Mouse (Mus musculus) 416B (cell line): ENCODE measurements around the gene Slfn9.
"Not testable (repeated sequence)": the region's sequence is repeated elsewhere in the genome, so short reads cannot be mapped to it uniquely, and the experiment has no call there.

ENCODE experiments used
- DNase-seq: peaks from one replicate; pipeline ENCODE4 v3.0.0; 2011; ENCODE audit warnings: low read depth

Gene Slfn9

DNA sequence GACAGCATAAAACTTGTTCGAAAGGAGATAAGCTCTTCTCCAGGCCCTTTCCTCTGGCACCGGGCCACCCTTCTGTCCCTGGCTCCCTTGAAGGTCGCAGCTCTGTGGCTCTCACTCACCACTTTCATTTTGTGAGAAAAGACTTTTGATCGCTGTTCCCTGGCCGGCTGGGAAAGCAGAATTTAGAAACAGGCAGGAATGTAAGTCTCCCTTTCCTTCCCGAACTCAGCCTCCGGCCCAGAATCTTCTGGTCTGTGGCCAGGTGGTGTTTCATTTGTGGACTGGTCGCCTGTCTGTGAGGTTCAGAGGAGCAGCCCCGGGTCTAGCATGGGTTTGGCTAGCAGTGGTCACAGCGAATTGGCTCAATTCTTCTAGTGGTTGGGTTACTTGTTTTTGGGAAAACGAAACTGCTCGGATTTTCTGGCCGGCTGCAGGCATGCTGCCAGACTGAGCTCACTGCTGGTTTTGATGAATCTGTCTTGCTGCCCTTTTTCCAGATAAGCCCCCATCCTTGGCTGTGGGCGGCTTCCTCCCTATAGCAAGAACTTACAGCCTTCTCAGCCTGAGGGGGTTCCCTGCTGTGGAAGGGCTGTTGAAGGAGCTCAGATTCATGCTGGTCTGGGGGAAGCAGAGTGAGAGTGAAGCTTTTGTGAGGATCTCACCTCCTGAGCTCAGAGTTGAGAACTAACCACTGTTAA, at the start of gene Slfn9:
Slfn9 (minus strand) TSS at position 362 of the 698 bp plus-strand sequence.
- DNase-seq = peak; percentile 79

- peak; percentile 72 for DNase-seq
Observed at GRCm38 (mm10) chr11:83041000-83041399, 49.4 kb upstream of the Slfn9 start.

DNA sequence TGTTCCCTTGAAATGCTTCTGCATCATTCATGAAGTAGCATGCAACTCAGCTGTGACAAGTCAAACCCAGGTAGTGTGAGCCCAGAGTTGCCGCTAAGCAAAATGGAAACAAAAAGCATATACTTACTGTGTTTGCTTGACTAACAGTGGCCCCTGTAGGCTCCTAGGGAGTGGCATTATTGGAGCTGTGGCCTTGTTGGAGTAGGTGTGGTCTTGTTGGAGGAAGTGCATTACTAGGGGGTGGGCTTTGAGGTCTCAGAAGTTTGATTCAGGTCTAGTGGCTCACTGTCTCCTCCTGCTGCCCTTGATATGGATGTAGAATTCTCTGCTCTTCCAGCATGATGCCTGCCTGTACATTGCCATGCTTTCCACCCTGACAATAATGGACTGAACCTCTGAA, 48.7 kb upstream of the Slfn9 start:
- DNase-seq = peak; percentile 98

DNA sequence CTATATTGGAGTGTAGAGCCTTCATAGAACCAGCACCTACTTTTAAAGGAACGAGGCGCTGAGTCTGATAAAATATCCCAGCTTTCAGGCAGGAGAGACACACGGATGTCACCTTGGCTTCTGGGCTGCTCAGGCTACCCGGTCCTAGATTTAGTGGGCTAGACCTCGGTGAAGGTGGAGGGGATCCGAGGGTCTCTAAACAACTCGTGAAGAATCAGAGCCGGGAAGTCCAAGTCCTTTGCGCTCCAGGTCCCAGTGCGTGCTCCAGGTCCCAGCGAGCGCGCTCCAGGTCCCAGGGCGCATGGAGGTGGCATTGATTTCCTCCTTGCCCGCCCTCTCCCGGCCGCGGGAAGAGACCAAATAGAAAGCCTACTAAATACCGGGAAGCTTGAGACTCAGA, 48.2 kb upstream of the Slfn9 start:
- no peak for DNase-seq

GRCm38 (mm10) chr11:83039156-83039555, 47.5 kb upstream of the Slfn9 start:
- DNase-seq = peak; percentile 90

DNA sequence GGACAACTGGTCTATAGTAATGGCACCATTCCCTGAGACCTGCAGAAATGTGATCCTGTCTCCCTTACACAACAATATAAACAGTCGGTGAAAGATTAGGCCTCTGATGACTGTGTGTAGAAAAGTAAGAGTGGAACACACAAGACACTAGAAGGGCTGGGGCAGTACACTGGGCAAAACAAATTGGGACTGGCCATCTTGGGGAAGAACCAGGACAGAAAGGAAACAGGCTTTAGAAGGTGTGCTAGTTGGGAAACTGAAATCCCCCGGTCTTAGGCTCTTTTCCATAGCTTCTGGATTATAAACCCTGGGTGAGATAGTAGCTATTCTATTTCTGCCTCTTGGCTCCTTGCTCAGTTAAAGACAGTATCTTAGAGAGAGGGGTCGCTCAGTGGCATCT, 47.1 kb upstream of the Slfn9 start:
- DNase-seq = not testable (repeated sequence)

DNA sequence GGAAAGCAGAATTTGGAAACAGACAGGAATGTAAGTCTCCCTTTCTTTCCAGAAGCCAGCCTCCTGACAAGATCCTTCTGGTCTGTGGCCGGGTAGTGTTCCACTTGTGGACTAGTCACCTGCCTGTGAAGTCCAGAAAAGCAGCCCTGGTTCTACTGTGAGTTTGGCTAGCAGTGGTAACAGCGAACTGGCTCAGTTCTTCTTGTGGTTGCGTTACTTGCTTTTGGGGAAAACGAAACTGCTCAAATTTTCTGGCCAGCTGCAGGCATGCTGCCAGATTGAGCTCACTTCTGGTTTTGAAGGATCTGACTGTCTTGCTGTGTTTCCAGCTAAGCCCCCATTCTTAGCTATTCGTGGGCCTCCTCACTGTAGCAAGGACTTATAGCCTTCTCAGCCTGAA, 29.0 kb upstream of the Slfn9 start, which contains the start of gene Slfn8:
Slfn8 (minus strand) TSS at position 190 of the 400 bp plus-strand sequence.
- DNase-seq = peak; percentile 77

DNA sequence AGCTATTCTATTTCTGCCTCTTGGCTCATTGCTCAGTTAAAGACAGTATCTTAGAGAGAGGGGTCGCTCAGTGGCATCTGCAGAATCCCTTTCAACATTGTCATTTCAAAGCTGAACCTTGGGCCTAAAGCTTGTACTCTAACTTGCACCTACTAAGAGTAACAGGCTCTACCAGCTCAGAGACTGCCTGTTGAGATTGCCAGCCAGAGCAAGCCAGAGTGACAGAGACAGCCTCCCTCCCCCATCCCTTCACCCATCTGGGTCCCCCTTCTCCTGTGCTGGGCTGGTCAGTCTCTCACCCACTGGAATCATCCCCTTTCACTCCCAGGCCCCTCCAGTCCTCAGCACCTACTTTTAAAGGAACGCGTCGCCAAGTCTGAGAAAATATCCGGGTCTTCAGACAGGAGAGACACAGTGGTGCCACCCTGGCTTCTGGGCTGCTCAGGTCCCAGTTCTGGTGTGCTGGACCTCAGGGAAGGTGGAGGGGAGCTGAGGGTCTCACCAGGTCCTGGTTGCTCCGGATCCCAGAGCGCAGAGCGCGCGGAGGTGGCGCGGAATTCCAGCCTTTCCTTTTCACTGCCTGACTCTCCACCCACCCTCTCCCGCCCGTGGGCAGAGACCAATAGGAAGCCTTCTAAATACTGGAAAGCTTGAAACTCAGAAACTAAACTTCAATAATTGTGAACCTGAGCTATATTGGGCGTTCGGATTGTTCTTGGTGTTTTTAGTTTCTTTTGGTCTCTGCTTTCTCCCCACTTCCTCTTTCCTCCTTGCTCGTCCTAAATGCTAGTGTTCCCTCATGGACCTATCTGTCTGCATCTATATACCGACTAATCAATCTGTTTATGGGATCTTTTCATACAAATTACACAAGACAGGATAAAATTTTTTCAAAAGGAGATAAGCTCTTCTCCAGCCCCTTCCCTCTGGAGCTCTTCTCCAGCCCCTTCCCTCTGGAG, 28.2 kb upstream of the Slfn9 start:
- peak; percentile 55 for DNase-seq

DNA sequence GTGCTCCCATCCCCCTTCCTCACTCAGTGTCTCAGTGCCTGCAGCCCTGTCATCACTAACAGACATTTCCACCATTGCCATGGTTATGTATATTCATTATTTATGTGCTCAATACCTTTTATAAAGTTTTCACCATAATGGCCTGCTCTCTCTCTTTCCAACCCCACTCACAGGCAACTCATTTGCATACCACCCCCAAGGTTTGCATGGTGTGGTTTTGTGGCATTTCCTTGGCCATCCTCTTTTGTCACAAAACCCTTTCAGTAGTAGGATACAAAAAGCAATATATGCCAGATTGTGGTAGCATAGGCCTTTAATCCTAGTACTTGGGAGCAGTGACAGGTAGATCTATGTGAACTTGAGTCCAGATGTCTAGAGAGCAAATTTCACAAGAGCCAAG, 24.5 kb upstream of the Slfn9 start:
- DNase-seq = no peak

DNA sequence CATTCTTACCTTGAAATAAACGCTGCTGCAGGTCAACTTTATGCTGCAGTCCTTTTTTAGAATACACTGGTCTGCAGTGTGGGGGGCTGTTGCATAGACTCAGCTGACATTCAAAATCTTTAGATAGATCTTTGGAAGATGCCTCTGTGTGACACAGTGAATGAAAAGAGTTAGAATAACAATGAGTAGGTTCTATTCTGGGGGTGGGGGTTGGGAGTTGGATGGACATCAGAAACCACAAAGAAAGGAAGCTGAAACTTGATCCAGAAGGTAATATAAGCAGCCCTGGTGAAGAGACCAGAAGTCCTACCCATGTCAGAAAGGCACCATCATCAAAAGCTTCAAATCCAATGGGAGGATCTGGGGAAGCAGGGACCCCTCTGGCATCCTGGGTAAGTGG, 21.7 kb upstream of the Slfn9 start:
- DNase-seq = peak; percentile 57

DNA sequence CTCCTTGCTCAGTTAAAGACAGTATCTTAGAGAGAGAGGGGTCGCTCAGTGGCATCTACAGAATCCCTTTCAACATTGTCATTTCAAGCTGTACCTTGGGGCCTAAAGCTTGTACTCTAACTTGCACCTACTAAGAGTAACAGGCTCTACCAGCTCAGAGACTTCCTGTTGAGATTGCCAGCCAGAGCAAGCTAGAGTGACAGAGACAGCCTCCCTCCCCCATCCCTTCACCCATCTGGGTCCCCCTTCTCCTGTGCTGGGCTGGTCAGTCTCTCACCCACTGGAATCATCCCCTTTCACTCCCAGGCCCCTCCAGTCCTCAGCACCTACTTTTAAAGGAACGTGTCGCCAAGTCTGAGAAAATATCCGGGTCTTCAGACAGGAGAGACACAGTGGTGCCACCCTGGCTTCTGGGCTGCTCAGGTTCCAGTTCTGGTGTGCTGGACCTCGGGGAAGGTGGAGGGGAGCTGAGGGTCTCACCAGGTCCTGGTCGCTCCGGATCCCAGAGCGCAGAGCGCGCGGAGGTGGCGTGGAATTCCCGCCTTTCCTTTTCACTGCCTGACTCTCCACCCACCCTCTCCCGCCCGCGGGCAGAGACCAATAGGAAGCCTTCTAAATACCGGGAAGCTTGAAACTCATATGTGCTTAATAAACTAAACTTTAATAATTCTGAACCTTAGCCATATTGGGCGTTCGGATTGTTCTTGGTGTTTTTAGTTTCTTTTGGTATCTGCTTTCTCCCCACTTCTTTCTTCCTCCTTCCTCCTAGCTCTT, 831 bp downstream of the Slfn9 start:
- peak; percentile 62 for DNase-seq

DNA sequence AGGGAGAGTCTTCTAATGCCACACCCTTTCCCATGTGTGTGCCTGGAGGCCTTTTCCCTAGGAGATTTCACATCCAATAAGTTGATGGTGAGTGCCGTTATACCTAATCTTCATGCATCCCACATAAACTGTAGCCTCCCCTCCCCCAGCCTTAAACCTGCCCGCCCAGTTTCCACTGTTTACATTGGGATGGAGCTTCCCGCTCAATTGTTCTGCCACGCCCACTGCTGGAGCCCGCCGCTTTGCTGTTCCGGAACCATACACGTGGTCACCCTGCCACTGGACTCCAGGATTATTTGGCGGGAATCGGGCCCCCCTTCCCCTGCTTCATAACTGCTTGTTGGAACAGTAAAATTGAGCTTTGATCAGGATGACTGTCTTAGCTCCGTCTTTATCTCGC, 2.3 kb downstream of the Slfn9 start:
- DNase-seq = no peak

DNA sequence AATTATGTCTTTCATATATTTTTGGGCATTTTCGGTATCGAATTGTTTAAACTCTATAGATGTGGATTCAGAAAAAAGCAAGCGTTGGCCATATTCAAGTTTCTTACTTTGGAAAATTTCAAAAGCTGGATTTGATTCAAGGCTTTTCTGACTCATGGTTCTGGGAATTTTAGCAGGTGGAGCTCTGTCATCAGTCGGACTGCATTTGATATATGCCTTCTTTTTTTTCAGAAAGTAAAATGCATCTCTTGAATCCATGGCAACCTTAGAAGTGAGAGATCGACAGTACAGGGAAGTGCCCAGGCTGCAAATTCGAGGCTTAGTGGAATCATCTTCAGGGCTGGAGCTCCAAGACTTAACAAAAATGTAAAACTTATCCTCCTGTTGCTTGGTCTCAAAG, 4.0 kb downstream of the Slfn9 start:
- DNase-seq = no peak

DNA sequence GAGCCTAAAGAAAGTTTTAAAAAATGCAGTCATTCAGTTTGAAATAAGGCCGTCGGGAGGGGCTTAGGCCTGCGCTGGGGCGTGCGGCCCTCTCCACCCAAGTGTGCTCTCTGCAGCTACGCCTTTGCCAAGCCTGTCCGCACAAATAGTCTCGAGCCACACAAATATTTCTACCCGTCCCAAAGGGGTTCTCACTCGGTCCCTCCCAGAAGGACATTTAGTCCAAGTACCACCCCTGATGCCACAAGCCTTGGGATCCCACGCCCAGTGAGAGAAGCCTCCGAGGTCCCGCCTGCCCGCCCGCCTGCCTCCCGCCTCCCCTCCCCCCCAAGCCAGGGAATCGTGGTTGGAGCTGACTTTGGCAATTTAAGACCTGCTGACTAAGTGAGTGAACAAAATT, 8.4 kb downstream of the Slfn9 start:
- DNase-seq = no peak

- not testable (repeated sequence) for DNase-seq
Observed at GRCm38 (mm10) chr11:82982409-82982808, 9.2 kb downstream of the Slfn9 start.

DNA sequence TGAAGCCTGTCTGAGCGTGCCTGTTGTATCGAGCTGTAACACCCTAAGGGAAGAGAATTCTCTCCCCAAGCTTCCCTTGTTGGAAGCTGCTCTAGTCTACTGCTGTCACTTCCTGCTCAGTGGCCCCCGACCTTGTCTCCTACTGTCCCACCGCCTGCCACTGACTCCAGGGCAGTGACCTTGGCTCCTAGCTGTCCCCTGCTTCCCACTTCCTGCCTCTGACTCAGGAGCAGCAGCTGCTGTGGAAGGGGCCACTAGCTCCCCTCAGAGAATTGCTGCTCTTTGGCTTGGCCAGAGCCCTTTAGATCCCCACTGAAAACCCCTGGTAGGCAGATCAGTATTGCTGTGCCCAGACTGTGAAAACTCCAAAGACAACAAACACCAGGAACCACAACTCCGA, 17.7 kb downstream of the Slfn9 start:
- DNase-seq = peak; percentile 56

- DNase-seq = no peak
Observed at GRCm38 (mm10) chr11:82971590-82971974, 20.0 kb downstream of the Slfn9 start.

- DNase-seq = no peak
Observed at GRCm38 (mm10) chr11:82970712-82971589, 20.7 kb downstream of the Slfn9 start.

- DNase-seq = no peak
Observed at GRCm38 (mm10) chr11:82962215-82962614, 29.4 kb downstream of the Slfn9 start.

- DNase-seq = no peak
Observed at GRCm38 (mm10) chr11:82961743-82962142, 29.9 kb downstream of the Slfn9 start.

- peak; percentile 70 for DNase-seq
Observed at GRCm38 (mm10) chr11:82959613-82960012, 32.0 kb downstream of the Slfn9 start.
